Mouse (Mus musculus) neutrophil, adult 5-6 weeks (primary cell): Measurements from ENCODE around the gene Bysl. TPM values are rescaled to one million over a fixed set of nuclear protein-coding genes. Genes with fewer than 3 reads are reported as not detected.
A peak's percentile ranks its signal among the peaks of the same experiment; 100 is the strongest.
"Not testable (repeated sequence)": the region's sequence is repeated elsewhere in the genome, so short reads cannot be mapped to it uniquely, and the experiment has no call there.

Source experiments
- ATAC-seq: fragments of 151-379, 151-347 bp; 2 replicates; pipeline ENCODE4 v1.8.0; 2017; ENCODE audit warnings: mild to moderate bottlenecking, moderate TSS enrichment; ENCODE audit not compliant: insufficient number of reproducible peaks, poor library complexity, low FRiP score, severe bottlenecking; ENCODE audit errors: extremely low read depth
- total RNA-seq: library from RNA; stranded (forward); fragments of 200-1000 nt; gene quantifications from 2 replicates; pipeline ENCODE4 v1.2.3, GENCODE M21; 2017

Bysl gene
- total RNA-seq, 1 experiment from 2014 or later: 6.4 TPM

DNA sequence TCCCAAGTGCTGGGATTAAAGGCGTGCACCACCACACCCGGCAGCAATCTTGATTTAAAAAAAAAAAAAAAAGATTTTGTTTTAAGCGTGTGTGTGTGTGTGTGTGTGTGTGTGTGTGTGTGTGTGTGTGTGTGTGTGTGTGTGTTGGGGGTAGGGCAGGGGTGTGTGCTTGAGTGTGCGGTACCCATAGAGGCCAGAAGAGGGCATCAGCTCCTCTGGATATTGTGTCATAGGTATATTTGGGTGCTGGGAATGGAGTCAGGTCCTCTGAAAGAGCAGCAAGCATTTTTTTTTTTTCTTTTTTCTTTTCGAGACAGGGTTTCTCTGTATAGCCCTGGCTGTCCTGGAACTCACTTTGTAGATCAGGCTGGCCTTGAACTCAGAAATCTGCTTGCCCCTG, 13.3 kb upstream of the Bysl start:
- ATAC-seq: not testable (repeated sequence)

- no peak for ATAC-seq
Measured at GRCm38 (mm10) chr17:47622912-47623554, 11.7 kb upstream of the Bysl start.

- no peak for ATAC-seq
Measured at GRCm38 (mm10) chr17:47618556-47619311, 7.4 kb upstream of the Bysl start.

DNA sequence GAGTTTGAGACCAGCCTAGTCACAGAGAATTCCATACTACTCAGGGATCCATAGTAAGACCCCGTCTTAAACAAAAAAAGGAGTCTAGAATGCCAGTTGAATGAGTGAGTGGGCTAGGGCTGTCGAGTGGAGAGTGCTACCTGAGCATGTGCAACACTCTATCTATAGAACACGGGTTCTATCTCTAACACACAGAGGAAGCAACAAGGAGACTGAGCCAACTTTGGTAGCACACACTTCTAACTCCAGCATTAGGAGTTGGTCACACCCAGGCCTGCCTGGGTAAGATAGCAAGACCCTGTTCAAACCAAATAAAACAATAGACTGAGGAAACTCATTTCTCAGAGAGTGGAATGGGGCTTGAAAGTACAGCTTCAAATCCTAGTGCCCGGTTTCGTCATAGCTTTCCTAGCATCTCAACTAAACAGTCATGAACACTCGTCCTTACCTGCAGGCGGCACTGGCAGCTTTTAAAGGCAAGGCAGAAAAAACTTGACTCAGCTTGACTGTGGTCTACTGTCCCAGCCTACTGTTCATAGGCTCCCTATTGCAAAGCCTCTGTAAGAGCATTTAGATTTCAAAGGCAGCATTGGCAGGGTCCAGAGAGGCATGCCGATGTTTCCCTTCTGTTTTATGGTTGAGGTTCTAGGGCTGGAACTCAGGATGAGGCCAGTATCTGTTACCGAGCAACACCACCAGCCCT, 6.5 kb upstream of the Bysl start:
- no peak for ATAC-seq

DNA sequence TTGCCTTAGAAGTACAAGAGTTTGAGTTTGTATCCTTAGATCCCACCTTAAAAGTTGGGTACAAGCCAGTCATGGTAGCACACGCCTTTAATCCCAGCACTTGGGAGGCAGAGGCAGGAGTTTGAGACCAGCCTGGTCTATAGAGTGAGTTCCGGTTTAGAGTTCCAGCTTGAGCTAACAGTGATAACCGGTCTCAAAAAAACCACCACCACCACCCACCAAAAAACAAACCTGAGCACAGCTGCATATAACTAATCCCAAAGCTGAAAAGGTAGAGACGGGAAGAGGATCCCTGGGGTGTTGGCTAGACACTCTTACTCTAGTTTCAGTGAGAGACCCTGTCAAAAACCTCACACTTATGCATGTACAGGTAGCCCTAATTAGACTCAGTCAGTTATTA, 5.4 kb upstream of the Bysl start:
- ATAC-seq: no peak

- ATAC-seq: no peak
Measured at GRCm38 (mm10) chr17:47616119-47616518, 4.8 kb upstream of the Bysl start.

DNA sequence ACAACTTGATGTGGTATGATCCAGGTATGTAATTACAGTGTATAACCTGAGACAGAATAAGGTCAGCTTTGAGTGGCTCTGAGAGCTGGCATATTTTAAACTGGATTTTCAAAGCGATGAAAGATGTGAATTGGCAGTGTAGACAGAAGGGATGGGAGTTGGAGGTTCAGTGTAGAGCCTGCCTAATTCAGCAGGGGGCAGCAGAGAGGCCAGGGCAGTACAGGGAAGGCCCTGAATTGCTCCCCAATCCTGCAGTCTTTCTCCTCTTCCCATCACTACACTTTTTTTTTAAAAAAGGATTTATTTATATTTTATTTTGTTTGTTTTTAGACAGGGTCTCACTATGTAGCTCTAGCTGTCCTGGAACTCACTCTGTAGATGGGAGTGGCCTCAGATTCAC, 2.7 kb upstream of the Bysl start:
- no peak for ATAC-seq

DNA sequence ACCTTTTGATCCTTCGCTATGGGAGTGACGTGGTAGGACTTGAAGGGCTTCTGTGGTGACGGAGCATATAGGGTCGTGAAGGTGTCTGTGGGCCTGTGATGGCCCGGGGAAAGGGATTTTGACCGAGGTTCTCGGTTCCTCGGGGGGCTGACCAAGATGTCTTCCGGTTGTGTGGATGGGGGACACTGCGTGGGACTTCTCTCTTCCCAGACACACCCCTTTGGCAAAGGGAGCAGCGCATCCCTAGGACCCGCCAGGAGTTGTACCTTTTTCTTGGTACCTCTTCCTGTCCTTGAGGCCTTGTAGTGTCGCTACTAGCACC, 330 bp upstream of the Bysl start:
- no peak for ATAC-seq

- no peak for ATAC-seq
Measured at GRCm38 (mm10) chr17:47609182-47609581, 2.1 kb downstream of the Bysl start.

DNA sequence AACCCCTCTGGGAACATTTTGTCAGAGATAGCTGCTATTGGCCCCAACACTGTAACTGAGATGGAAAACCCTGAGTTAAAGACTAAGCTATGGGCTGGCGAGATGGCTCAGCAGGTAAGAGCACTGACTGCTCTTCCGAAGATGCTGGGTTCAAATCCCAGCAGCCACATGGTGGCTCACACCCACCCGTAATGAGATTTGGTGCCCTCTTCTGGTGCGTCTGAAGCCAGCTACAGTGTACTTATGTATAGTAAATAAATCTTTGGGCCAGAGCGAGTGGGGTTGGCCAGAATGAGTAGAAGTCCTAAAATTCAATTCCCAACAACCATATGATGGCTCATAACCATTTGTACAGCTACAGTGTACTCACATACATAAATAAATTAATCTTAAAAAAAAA, 5.1 kb downstream of the Bysl start:
- no peak for ATAC-seq

DNA sequence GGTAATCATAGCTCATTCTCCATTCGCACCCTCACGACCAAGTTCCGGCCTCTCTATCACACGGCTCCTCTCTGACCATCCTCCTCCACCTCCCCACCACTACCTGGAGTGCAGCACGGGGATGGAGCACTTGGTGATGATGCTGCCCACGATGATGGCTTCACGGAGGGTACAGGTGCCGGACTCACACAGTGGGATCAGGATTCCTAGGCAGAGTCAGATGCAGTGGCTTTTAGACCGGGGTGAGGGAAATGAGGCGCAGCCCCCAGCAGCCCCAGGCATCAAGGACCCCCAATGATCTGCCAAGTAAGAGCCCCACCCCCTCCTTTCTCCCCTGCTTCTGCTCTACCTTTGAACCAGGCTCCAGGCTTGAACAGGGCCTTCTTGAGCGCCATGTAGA, 9.0 kb downstream of the Bysl start:
- no peak for ATAC-seq

DNA sequence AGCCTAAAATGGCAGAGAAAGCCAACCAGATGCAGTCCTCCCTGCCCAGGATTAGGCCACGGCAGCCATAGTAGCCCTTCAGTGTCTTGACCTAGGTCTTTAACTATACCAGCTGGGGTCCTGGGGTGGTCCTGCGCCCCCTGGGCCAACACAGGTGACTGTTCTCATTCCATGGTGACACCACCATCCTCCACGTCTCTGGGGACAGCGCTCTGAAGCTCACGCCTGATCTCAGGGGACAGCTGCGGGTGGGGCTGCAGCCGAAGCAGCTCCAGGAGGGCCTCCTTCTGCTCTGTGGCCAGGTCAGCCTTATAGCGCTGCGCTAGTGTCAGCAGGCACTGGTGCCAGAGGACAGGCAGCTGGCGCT, 9.9 kb downstream of the Bysl start:
- no peak for ATAC-seq

- ATAC-seq: no peak
Measured at GRCm38 (mm10) chr17:47600601-47601388, 10.5 kb downstream of the Bysl start.

DNA sequence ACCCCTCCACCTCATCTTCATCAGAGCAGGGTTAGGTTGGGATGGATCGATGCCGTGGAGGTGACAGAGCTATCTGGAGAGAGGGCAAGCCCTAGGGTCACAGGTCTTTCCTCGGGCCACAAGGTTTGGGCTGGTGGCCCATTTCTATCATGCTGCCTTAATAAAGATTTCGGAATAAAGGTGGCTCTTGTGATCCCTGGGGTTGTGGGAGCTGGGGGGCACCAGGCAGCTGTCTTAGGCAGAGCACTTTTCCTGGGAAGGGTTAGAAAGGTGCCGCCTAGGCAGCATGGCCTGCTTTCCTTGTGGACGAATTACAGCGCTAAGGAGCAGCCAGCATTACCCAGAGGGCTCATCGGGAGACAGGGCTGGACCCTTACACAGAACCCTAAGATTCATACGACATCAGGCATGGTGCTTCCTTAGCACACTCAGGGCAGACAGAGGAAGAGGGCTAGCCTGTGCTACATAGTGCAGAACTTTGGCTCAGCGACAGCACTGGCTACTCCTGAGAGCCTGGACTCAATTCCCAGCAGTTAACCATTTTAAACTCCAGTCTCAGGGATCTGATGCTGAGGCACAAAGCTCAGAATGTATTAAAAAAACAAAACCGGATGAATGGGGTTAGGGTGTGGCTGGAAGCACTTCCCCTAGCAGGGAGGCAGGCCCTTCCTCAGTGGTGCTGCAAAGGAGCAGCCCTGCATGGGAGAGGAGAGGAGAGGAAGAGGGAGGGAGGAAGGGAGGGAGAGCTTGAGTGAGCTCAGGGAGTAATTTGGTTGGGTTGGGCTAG, 11.6 kb downstream of the Bysl start:
- peak; percentile 15; the same call in 1 of the 2 replicates for ATAC-seq

DNA sequence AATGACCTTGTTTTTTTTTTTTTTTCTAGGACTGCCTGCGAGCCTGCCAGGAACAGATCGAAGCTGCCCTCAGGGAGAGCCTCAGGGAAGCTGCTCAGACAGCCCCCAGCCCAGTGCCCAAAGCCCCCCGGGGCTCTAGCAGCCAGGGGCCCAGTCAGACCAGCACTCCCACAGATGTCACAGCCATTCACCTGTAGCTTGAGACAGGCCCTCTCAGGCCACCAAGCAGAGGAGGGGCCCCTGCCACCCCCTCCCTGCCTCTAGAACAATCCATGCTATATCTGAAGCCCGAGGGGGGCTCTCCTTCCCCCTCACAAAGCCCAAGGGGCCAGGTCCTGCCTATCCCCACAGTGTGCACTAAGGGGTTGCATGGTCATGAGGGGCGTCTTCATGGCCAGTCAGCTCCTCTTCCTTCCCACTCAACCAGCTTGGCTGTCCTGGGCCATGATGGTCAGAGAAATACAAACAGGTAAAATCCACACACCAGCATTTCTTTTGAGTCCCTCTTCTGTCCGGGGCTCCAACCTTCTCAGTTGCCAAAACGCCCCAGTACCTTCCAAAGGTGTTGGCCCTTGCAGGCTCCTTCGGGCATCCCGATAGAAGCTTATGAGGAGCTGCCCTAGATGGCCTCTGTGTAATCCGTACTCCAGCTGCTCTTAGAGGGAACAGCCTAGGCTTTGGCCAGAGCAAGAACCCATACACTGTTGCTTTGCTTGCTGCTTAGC, 12.6 kb downstream of the Bysl start:
- not testable (repeated sequence) for ATAC-seq

DNA sequence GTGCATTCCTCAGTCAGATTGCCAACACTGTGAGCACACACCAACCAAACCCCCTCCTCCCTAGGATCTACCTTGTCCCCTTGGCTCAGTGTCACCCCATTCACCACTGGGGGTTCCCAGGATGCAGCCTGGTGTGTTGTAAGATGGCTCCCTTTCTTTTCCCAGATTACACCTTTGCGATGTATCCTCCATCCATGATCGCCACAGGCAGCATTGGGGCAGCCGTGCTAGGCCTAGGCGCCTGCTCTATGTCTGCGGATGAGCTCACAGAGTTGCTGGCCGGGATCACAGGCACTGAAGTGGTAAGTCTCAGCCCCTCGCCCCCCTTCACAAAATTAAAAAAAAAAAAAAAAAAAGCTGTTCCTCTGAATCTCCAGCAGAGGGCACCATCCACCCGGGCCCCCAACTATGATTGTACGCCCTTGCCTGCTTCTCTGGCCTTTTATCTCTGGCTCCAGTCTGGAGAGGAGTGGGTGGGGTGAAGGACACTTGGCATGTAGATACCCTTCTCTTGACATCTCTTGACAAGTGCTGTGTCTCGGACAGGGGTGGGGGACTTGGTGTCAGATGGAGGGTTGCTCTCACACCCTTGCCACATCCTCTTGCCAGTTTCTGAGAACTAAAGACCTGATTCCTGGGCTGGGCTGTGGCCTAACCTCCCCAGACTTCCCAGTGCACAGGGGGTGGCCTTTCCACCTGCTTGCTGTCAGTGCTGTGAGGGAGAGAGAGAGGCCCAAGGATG, 13.3 kb downstream of the Bysl start:
- peak; percentile 23; the same call in 1 of the 2 replicates for ATAC-seq

GRCm38 (mm10) chr17:47597261-47597660, 14.0 kb downstream of the Bysl start:
- ATAC-seq: no peak

GRCm38 (mm10) chr17:47596839-47597164, 14.5 kb downstream of the Bysl start:
- no peak for ATAC-seq
